Mouse (Mus musculus) left cerebral cortex, postnatal 14 days (tissue): ENCODE data around the gene Rwdd1. TPM values are rescaled to one million over a fixed set of nuclear protein-coding genes. Genes with fewer than 3 reads are reported as not detected.

Source experiments
- total RNA-seq, 2 experiments: library from RNA; stranded (reverse); gene quantifications; 2 replicates each; pipeline ENCODE4 v1.2.3; 2021

Gene Rwdd1
- total RNA-seq, 2 experiments from 2014 or later = 95.5 to 103 TPM

Other genes starting within 250 kb of the Rwdd1 start
- gene Sult3a2, start 232.9 kb downstream of the Rwdd1 start, total RNA-seq = under 1 TPM; 0.53 to 0.66 TPM
- gene Sult3a1, start 161.9 kb downstream of the Rwdd1 start, total RNA-seq = not detected
- gene Rsph4a, start 114.5 kb downstream of the Rwdd1 start, total RNA-seq = 1 to 10 TPM; 3.3 to 4.5 TPM
- 10 to 100 TPM; 11.1 to 12.1 TPM for gene Zup1, start 68.4 kb downstream of the Rwdd1 start, total RNA-seq
- not detected for gene Trappc3l, start 18.0 kb upstream of the Rwdd1 start, total RNA-seq
- gene Calhm4, start 24.7 kb upstream of the Rwdd1 start, total RNA-seq = not detected
- gene Calhm5, start 76.9 kb upstream of the Rwdd1 start, total RNA-seq = 1 to 10 TPM; 1.9 to 2.5 TPM
- under 1 TPM in 1 of 2 experiments, not detected in 1; 0.51 TPM for gene Calhm6, start 108.4 kb upstream of the Rwdd1 start, total RNA-seq
- 1 to 10 TPM; 6.0 to 7.5 TPM for gene Dse, start 188.1 kb upstream of the Rwdd1 start, total RNA-seq